Comparison of ENCODE assay signal across 7 mouse cellular contexts in the genomic region with DNA sequence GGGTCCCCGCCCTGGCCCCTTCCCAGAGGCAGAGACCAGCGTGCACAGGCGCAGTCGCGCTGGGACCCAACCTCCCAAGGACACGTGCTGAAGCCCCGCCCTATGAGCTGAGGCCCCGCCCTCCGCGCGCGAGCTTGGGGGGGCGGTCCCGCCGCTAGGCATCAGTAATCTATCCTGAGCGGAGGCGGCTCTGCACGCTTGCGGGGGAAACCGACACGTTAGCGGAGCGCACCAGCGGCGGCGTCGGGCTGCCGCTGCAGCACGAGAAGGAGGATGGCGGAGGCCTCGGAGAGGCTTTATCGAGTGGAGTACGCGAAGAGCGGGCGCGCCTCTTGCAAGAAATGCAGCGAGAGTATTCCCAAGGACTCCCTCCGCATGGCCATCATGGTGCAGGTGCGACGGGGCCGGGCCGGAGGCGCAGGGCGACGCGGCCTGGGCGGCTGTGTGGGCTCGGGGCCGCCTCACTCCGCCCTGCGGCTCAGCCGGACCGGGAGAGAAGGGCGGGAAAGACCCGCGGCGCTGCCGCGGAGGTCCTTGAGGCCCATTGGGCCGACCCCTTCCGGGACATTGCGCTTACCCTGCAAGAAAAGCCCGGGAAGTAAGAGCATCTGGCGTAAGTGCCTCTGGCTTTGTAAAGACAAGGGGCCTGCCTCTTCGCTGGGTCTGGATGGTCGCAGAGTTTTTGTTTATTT. TPM values are rescaled to one million over a fixed set of nuclear protein-coding genes. Genes with fewer than 3 reads are reported as not detected.
DNase-seq lines count a peak whose midpoint lies in the region; ATAC-seq and TF ChIP-seq lines count a peak whose summit lies in the region.

A gene (plus strand): TSS at position 164 of the 692 bp plus-strand sequence.

- H3K36me3 ChIP-seq in intestine, postnatal 0 days (ENCODE audit: control insufficient read depth, insufficient read depth), result 0 out of 2 replicates have a peak, but pooled peaks cover 5% of the 10 kb centered on the region
- H3K36me3 ChIP-seq in midbrain, embryonic 12.5 days, result peaks cover 24% of the 10 kb centered on the region
- peaks cover 2% of the 10 kb centered on the region; the same call in 1 of the 2 replicates for H3K36me3 ChIP-seq in small intestine, adult 2 months (ENCODE audit: control insufficient read depth, insufficient read depth, low read length)

- peak within 1 kb of the TSS; percentile 68 for H3K4me3 ChIP-seq in intestine, postnatal 0 days (ENCODE audit: low read depth, low read length)
- peak within 1 kb of the TSS; percentile 72 for H3K4me3 ChIP-seq in midbrain, embryonic 12.5 days
- H3K4me3 ChIP-seq in small intestine, adult 2 months (ENCODE audit: low read depth, low read length), result peak within 1 kb of the TSS; percentile 69

- TF ChIP-seq CTCF in intestine, postnatal 0 days (IDR thresholded peaks at IDR 0.05; ENCODE audit: low read depth), result no peak; the same call in 1 of the 2 replicates
- TF ChIP-seq CTCF in small intestine, adult 2 months (IDR thresholded peaks at IDR 0.05; ENCODE audit: extremely low read depth, insufficient read length, insufficient replicate concordance, low read depth, low read length), result no peak

- intact Hi-C loops in left cerebral cortex, postnatal 4 days (cut with DNase I), result loop anchor here (10.0 kb wide), 1 partner anchor 304 kb away; a partner anchor contains a TSS

- no peaks in the 10 kb centered on the region for H3K27me3 ChIP-seq in intestine, postnatal 0 days (replicated peaks; ENCODE audit: control insufficient read depth, insufficient read depth, low read length)
- H3K27me3 ChIP-seq in midbrain, embryonic 12.5 days, result peaks cover 8% of the 10 kb centered on the region
- no peaks in the 10 kb centered on the region for H3K27me3 ChIP-seq in small intestine, adult 2 months (ENCODE audit: control insufficient read depth, insufficient read depth, low read length)

- H3K9me3 ChIP-seq in intestine, postnatal 0 days (ENCODE audit: control insufficient read depth), result no peaks in the 10 kb centered on the region
- no peaks in the 10 kb centered on the region for H3K9me3 ChIP-seq in midbrain, embryonic 12.5 days

- H3K27ac ChIP-seq in intestine, postnatal 0 days (ENCODE audit: low read depth, low read length), result peak within 1 kb of the TSS; percentile 69
- peak within 1 kb of the TSS; percentile 88 for H3K27ac ChIP-seq in midbrain, embryonic 12.5 days (replicated peaks)
- H3K27ac ChIP-seq in small intestine, adult 2 months (ENCODE audit: insufficient read depth, low read depth, low read length), result no peak within 1 kb of the TSS

- H3K9ac ChIP-seq in intestine, postnatal 0 days (ENCODE audit: low read depth, low read length), result peak within 1 kb of the TSS; percentile 65
- peak within 1 kb of the TSS; percentile 84 for H3K9ac ChIP-seq in midbrain, embryonic 12.5 days (replicated peaks)

- ATAC-seq in intestine, postnatal 0 days, result peak; percentile 94
- ATAC-seq in midbrain, embryonic 12.5 days (ENCODE audit: low FRiP score, low read depth), result peak; percentile 98

- TF ChIP-seq POLR2A in small intestine, adult 2 months (IDR thresholded peaks at IDR 0.05; ENCODE audit: low read depth, low read length), result peak; percentile 54

- peak within 1 kb of the TSS; percentile 94 for H3K4me2 ChIP-seq in intestine, postnatal 0 days (replicated peaks; ENCODE audit: low read depth)
- H3K4me2 ChIP-seq in midbrain, embryonic 12.5 days (replicated peaks), result peak within 1 kb of the TSS; percentile 91

- no peaks in the 10 kb centered on the region for H3K4me1 ChIP-seq in intestine, postnatal 0 days (replicated peaks; ENCODE audit: control insufficient read depth, insufficient read depth, low read length)
- peaks cover 21% of the 10 kb centered on the region for H3K4me1 ChIP-seq in midbrain, embryonic 12.5 days
- H3K4me1 ChIP-seq in small intestine, adult 2 months (ENCODE audit: control insufficient read depth, insufficient read depth, insufficient read length, low read length), result peaks cover 3% of the 10 kb centered on the region; the same call in 1 of the 2 replicates

- under 1% methylated on average over 67 of the region's 67 CpGs for WGBS in intestine, postnatal 0 days
- WGBS in midbrain, embryonic 12.5 days, result under 1% methylated on average over 67 of the region's 67 CpGs
- WGBS in small intestine, adult 2 months, result under 1% methylated on average over 67 of the region's 67 CpGs

- DNase-seq in adrenal gland, adult 8-10 months, result peak; percentile 94
- DNase-seq in embryo, embryonic 9.5 days (ENCODE audit: extremely low spot score), result peak; percentile 99
- DNase-seq in gonadal fat pad, adult 2 months (ENCODE audit: low read depth), result no peak
- DNase-seq in left cerebral cortex, postnatal 4 days, result peak; percentile 98

RNA-seq across cellular contexts. Expression of the gene that starts here (rescaled TPM):
- 10 to 100 TPM; 67.5 to 78.3 (median 72.4) TPM for total RNA-seq in adrenal gland, adult 8-10 months (2022)
- 18.6 and 18.9 TPM in 2 replicates for polyA plus RNA-seq in gonadal fat pad, adult 2 months (2012; rRNA removed)
- polyA plus RNA-seq in intestine, postnatal 0 days (2015; fragmentation: Nextera tagmentation; extraction: Ambion mirVana), result 20.4 and 22.6 TPM in 2 replicates
- 100 to 1,000 TPM; 109 to 113 TPM for total RNA-seq in left cerebral cortex, postnatal 4 days (2021)
- 219 and 220 TPM in 2 replicates for polyA plus RNA-seq in midbrain, embryonic 12.5 days (2016; fragmentation: Nextera tagmentation; extraction: Ambion mirVana)
- polyA plus RNA-seq in small intestine, adult 2 months (2012; rRNA removed), result 4.9 and 8.4 TPM in 2 replicates
